Mouse (Mus musculus) NIH3T3 (cell line): ENCODE measurements around the gene Ddx4.
"Not testable (repeated sequence)": the region's sequence is repeated elsewhere in the genome, so short reads cannot be mapped to it uniquely, and the experiment has no call there.

Experiments
- DNase-seq: peaks from one replicate; pipeline ENCODE4 v3.0.0-alpha.2; 2012; ENCODE audit warnings: low read depth

Gene Ddx4

DNA sequence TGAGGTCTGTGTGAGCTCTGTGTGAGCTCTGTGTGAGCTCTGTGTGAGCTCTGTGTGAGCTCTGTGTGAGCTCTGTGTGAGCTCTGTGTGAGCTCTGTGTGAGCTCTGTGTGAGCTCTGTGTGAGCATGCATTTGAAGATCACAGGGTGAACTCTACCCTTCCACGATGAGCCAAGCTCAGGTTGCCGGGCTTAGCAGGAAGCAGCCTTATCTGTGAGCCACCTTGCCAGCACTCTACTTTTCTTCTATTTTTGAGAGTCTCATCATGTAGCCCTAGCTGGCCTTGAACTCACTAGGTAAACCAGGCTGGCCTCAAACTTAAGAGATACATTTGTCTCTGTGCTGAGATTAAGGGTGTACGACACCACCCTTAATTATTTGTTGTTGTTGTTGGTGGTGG lies 15.8 kb downstream of the Ddx4 start:
- DNase-seq = no peak

DNA sequence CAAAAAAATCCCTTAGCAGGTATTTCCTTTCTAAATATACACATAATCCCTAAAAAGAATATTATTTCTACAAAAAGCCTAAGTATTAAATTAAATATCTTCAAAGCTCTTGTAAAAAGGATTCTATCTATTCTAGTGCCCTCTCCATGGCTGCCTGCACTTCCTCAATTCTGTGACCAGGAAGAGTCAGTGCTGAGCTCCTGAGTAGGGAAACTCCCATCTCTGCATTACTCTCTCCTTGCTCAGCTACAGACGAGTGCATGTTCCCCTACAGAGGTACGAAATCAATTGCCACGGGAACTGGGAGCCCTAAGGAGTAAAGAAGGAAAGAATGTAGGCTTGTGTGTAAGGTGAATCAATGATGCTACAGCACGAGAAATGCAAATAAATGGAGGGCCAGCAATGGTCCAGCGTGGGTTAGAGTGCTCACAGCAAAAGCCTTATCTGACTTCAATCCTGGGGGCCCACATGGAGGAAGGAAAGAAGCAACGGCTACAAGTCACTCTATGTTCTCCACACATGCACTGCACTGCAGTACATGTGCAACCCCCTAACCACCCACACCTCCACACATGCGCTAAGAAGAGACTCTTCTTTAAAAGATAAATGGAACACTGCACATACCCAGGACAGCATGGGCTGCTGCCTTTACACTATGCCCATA lies 17.0 kb downstream of the Ddx4 start:
- no peak for DNase-seq

DNA sequence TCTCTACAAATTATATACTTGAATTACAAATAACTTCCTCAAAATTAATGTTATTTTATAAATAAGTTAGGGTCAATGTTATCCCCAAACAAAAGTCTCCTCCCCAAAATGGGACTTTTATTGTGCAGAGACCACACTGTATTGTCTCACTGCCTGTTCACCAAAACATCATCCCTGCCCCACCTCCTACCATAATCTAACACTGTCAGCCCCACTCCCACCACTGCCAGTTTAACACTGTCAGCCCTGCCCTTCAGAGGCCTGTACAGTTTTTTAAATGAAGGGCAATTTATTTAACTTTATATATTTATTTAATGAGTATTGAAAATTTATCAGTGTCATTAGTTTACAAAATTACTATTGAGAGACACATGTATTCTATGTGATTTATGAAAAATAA lies 26.7 kb downstream of the Ddx4 start:
- DNase-seq = no peak

DNA sequence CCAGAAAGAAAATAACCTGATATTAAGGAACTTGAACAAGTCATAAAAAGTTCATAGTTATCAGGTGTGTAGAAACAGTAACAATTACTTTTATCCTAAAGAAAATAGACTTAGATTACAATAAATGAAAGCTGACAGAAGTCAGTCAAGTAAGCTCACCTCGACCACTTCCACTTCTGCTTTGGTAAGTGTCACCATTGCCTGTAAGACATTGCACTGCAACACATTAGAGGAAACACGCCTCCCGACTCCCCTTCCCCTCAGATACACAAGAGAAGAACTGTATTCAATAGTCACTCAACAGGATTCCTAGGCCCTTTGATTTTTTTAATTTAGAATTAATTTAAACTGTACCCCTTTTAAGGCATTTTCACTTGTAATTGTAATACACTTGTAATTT lies 27.7 kb downstream of the Ddx4 start:
- DNase-seq = no peak

DNA sequence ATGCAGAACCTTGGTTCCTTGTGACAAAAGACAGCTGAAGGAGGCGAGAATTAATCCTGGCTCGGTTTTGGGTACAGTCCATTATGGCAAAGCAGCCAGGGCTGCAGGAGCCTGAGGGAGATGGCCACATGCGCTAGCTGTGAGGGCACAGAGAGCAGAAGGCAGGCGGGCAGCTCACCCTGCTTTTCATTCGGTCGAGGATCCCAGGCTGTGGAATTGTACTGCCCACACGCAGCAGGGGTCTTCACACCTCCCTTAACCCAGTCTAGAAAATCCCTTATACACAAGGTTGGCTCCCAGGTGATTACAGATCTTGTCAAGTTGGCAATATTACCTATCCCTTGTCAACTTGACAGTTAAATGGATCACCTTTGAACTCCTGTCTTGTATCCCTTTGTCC lies 28.6 kb downstream of the Ddx4 start:
- DNase-seq = no peak

DNA sequence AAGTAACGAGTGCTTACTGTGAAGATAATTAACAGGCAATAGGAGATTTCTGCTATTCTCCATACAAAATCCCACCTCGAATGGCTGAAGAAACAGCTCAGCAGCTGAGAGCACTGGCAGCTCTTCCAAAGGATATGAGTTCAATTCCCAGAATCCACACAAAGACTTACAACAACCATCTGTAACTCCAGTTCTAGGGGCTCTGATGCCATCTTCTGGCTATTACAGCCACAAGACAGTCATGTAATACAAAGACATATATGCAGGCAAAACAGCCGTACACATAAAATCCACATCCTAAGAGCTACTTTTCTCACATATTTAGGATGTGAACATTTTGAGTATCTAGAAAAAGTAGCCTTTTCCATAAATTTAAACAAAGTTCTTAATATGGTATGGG lies 30.7 kb downstream of the Ddx4 start:
- DNase-seq = peak; percentile 15

DNA sequence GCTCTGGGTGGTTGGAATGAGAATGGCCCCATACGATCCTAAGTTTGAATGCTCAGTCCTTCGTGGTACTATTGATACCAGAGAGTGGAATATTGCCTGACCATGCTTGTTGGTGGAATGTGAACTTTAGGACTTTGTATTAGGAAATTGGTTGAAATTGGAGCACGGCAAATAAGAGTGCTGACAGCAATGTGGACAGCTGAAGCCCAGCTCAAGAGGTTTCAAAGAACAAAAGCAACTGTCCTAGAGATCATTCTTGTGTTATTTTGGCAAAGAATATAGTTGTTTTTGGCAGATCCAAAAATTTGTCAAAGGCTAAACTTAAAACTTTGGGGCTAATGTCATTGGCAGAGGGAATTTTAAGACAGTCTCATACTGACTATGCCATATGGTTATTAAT lies 43.7 kb downstream of the Ddx4 start:
- no peak for DNase-seq

DNA sequence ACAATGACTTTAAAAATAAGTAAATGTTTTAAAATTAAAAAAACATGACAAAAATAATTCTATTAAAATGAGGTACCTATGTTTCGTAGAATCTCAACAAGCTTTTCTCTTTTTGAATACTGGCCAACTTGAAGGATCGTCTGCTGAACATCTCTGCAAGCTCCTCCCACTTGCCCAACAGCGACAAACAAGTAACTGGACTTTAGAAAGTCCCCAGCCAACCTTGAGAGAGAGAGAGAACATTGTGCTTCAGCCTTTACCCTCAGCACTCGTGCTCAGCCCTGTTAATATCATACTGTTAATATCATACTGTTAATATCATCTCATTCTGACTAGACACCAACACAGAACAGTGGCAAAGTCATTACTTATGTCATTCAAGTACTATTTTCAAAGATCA lies 47.9 kb downstream of the Ddx4 start:
- DNase-seq = no peak

DNA sequence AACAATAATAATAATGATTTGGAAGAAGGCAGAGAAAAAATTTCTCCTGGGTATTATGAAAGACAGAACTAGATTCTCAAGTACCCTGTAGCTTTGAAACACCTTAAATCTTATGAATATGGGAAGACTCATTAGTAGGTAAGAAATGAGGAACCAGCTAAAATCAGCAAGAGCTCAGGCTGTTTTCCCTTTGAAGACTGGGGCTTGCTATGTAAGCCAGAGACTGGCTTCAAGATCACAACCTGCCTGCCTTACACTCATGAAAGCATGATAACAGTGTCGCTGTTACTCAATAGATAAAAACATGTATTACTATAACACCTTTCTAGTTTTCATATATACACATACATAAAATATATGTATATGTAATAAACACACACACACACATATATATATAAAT lies 48.4 kb downstream of the Ddx4 start:
- no peak for DNase-seq

DNA sequence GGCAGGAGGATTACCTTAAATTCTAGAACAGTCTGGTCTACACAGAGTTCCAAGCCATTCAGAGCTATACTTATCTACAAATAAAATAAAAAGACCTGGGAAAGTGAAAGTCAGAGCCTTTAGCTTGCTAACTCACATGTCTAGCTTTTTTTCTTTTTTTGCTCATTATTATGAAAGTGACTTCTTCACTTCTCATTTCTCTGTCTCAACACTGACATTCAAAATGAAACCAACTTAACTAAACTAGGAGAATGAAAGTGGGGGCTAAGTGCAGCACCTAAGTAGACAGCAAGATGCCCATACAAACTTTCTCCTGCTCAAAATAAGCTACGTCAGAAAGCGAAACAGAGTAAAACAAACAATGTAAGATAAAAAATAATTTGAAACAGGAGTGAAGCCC lies 49.7 kb downstream of the Ddx4 start:
- DNase-seq = no peak

DNA sequence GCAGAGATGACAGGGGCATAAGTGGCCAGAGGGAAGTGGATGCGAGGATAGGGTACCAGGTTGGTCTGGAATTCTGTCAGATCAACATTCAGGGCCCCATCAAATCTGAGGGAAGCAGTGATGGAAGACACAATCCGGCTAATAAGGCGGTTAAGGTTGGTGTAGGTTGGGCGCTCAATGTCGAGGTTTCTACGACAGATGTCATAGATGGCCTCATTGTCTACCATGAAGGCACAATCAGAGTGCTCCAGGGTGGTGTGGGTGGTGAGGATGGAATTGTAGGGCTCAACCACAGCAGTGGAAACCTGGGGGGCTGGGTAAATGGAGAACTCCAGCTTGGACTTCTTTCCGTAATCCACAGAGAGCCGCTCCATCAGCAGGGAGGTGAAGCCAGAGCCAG lies 58.0 kb downstream of the Ddx4 start, which contains the start of gene Il31ra:
TSS of gene Il31ra (minus strand) at position 101 of the 400 bp plus-strand sequence.
- DNase-seq = not testable (repeated sequence)

DNA sequence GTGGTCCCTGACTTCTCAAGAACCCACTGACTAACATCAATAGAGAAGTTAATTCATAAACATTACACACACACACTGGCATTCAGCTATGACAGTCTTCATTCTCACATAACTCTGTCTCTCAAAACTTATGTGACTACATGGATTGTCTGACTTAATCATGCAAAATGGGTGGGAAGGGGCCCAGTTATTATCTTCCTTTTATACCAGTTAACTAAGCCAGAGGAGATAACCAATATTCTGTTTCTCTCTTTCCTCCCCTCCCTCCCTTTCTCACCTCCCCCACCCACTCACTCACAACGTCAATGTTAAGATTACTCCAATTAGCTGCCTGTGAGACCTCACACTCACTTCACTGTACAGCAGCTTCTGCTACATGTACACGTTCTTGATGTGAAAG lies 62.0 kb downstream of the Ddx4 start:
- no peak for DNase-seq

DNA sequence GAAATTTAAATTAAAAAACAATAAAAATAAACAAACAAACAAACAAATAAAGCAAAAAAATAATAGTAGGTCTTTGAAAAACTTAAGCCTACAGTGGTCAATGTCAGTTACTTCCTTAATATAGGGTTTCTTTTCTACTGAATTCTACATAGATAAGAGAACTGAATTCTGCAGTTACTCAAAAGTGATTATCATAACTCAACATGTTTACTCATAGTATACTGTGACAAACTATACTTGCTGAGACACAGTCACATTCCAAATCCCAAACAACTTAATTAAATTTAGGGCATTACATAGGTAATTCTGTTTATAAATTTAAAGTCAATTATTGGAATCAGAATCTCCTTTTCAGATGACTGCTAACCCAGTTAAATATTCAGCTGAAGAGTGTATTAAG lies 62.6 kb downstream of the Ddx4 start:
- no peak for DNase-seq

DNA sequence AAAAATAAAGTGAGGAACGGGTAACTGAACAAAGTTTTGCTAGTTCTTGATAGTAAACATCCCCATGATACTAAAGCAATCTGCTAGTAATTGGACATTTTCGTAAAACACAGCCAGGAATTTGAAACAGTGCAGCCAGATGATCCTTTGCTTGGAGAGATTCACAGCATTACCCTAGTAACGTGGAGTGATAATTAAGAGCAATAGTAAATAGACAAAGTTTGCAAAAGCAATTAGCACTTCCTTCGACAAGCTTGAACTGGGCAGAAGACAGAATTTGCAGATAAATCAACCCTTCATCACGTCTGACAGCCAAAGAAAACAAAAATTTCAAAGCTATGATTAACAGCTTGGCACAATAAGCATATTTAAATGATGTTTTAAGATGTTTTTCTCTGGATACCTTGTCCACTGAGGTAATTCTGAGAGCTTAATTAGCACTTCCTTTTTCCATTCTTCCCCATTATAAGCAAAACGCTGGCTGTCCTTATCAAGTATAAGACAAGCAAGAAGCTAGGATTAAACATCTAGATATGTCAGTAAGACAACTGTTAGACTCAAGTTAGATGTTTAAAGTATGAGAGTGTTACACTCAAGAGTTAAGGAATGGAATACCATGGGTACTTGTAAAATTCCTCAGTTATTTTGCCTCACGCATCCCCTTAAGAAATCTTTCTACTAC lies 67.6 kb downstream of the Ddx4 start:
- no peak for DNase-seq

DNA sequence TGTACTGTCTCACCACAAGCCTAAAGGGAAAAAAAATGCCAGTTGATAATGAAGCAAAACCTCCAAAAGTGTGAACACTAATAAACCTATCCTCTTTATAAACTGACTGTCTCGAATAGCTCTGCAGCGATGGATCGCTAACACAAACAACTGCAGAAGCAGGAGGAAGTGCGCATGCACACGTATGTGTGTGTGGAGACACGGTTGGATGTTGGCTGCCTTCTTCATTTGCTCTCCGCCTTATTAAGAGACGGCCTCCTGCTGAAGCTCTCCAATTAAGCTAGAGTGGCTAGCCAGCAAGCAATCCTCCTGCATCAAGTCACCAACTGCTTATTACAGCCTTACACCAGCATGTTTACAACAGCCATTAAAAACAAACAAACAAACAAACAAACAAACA lies 70.0 kb downstream of the Ddx4 start:
- no peak for DNase-seq

DNA sequence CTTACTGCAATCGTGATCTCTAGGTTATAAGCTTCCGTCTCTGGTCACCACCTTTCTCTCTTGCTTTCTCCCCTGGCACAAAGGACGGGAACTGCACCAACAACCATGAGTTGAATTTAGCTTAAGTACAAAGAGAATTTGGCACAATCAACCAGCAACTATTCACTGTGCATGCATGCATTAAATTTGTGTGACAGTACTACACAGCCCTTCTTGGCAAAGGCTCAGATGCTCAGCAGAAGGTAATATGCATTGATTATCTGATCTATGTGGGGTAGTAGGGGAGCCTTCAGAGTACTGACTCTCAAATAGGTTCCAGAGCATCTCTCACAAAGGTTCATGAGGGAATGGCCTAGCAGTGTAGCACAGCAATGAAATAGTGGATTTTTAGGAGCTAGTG lies 70.5 kb downstream of the Ddx4 start:
- DNase-seq = no peak

DNA sequence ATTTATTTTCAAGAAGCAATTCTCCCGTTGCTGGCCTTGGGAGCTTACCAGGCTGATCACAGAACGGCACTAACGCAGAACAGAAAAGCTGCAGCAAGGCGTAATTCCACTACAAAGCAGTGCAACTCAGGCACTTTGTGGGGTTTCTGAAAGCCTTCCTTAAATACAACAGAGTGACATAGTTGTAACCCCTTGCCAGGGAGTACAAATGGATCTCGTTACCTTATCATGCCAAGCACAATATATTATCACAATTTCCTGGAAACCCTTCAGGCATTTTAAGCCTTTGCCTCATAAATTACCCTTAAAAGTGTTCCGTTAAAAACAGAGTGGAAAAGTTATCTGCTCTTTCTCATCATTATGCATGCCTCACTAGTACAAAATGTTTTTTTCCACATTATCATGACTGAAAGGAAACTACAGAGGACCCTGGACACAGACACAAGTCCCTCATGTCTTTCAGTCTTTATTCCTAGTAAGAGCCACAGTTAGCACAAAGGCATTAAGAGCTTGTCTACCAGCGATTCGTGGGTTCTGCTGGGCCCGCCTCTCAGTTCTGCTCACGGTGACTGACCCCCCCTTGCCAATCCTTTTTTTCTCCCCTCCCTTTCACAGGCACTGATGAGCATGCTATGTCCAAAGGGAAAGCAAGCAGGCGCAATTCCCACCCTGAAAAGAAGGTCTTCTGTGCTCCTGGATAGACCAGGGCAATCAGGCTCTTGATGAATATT lies 71.5 kb downstream of the Ddx4 start:
- DNase-seq = no peak

DNA sequence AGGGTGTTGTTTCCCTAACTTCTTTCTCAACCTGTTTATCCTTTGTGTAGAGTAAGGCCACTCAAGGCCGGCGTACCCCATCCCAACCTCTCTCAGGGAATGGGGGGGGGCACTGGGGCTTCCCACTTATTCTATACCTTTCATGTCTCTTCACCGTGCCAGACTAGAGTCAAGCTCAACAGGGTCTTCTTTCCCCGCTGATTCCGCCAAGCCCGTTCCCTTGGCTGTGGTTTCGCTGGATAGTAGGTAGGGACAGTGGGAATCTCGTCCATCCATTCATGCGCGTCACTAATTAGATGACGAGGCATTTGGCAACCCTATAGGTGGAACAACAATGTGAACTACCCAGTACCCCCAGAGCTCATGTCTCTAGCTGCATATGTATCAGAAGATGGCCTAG lies 74.2 kb downstream of the Ddx4 start:
- not testable (repeated sequence) for DNase-seq

DNA sequence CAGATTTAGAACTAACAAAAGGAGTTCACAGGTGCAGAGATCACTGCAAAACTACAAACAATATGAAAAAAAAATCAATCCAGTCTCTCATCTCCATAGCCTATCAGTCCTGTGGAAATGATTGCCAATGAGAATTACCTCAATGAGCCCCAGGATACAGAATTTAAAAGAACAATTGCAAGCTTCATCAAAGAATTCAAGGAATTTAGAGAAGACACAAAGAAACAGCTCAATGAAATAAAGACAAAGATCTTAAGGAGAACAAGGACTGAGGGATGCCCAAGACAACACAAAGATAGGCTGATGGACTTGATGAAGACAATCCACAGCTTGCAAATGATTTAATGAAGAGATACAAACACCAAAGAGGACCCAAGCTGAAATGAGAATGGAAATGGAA lies 78.5 kb downstream of the Ddx4 start:
- no peak for DNase-seq

DNA sequence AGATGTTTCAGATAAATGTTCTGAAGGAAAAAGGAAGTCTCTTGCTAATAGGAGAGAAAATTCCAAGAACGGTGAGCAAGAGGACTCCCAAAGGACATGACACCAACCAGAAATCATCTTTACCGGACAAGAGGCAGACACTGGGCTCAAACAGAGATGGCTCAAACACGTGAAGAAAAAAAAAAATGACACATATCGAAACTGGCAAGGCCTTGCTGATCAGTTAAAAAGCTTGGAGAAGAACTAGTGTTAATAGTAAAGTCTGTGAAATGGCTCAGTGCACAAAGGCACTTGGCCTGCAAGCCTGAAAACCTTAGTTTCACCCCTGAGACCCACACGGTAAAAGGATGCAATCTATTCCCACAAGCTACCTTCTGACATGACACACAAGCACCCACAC lies 81.5 kb downstream of the Ddx4 start:
- DNase-seq = no peak

DNA sequence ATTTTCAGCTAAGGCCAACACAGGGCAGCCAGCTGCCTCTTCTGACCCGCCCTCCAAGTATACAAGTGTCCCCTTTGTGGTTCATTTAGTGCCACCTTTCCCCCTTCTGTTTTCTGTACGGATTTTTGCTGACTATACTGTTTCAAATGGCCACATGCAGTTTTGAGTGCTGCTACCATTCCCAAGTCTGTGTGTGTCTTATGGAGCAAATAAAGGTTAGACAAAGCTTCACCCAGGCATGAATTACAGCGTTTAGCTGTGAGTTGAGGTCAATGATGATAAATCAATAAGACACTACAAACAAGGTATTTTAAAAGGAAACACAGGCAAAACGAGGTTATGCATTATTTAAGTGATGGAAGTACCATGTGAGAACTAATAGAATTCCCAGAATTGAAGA lies 82.7 kb downstream of the Ddx4 start:
- DNase-seq = no peak

DNA sequence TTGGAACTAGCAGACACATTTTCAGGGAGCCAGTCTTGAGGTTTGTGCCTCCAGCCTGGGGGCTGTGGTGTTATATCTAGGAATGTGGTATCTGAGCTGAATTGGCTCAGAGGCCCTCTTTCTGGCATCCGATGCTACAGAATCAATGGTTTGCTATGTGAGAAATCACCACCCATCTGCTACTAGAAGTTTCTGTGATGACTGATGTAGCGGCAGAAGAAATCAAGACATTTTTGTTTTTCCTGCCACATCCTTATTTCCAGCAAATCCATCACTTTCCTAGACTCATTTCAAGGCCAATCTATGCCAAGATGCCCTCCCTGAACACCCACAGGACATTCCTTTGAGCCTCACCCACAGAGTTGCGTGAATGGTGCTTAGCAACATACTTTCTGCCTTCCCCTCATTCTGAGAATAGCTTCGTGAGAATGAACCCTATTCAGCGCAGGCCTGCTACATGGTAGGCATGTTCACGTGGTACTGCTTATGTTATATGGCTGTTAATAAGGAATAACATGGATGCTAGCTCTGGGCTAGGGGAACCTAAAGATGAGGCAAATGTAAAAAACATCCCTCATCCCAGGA lies 91.6 kb downstream of the Ddx4 start:
- peak; percentile 42 for DNase-seq

DNA sequence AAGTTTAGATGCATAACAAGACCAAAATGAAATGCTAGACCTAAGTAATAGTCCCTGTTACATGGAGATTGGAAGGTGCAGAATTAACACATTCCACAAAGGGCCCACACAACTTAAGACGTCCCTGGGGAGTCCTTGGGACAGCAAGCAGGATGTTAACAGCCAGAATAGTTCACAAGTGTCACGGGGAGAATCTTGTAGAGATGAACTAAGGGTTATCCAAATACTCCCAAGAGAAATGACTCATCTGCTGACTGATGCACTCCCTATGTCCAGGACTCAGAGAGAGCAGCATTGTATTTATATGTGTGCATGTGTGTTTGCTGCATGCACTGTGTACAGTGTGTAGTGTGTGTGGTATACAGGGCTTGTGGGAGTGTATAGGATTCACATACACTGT lies 95.8 kb downstream of the Ddx4 start:
- peak; percentile 8 for DNase-seq
